Mouse (Mus musculus) neural tube, embryonic 13.5 days (tissue): ENCODE results near the gene Tsg101. TPM values are rescaled to one million over a fixed set of nuclear protein-coding genes. Genes with fewer than 3 reads are reported as not detected.

Experiments
- ATAC-seq: fragments of 200-750 bp; cut with Nextera tagmentation; 2 replicates; pipeline ENCODE4 v1.8.0; 2017; ENCODE audit warnings: low read depth, mild to moderate bottlenecking, moderate TSS enrichment, moderate library complexity
- H3K27ac ChIP-seq: fragments of 300-500 bp; sonication (generic); replicated peaks from 2 replicates; pipeline ENCODE4 v1.5.1; 2015; ENCODE audit warnings: moderate library complexity, mild to moderate bottlenecking, inconsistent platforms
- H3K27me3 ChIP-seq: fragments of 300-500 bp; sonication (generic); 2 replicates; pipeline ENCODE4 v1.6.1; 2015; ENCODE audit warnings: mild to moderate bottlenecking, inconsistent platforms
- H3K36me3 ChIP-seq: fragments of 300-500 bp; sonication (generic); 2 replicates; pipeline ENCODE4 v1.6.1; 2015; ENCODE audit warnings: mild to moderate bottlenecking, inconsistent platforms
- H3K4me1 ChIP-seq: fragments of 300-500 bp; sonication (generic); replicated peaks from 2 replicates; pipeline ENCODE4 v1.6.1; 2015; ENCODE audit warnings: inconsistent platforms
- H3K4me2 ChIP-seq: fragments of 300-500 bp; sonication (generic); 2 replicates; pipeline ENCODE4 v1.6.1; 2015; ENCODE audit warnings: inconsistent platforms, mild to moderate bottlenecking, moderate library complexity
- H3K4me3 ChIP-seq: fragments of 300-500 bp; sonication (generic); 2 replicates; pipeline ENCODE4 v1.5.1; 2015; ENCODE audit warnings: mild to moderate bottlenecking, inconsistent platforms
- H3K9ac ChIP-seq: fragments of 300-500 bp; sonication (generic); 2 replicates; pipeline ENCODE4 v1.6.1; 2015; ENCODE audit warnings: moderate library complexity, mild to moderate bottlenecking, inconsistent platforms
- H3K9me3 ChIP-seq: fragments of 300-500 bp; sonication (generic); 2 replicates; pipeline ENCODE4 v1.6.1; 2016; ENCODE audit warnings: inconsistent platforms
- WGBS: fragments of 180-500 bp; shearing (Covaris S2); methylation state at CpG from one replicate; pipeline ENCODE4 v1.1.7; 2015; 5-methylcytosine and 5-hydroxymethylcytosine counted together
- polyA plus RNA-seq: library from polyadenylated mRNA; unstranded; fragments of >200 nt; fragmentation: Nextera tagmentation; extraction: Ambion mirVana; gene quantifications from 2 replicates; pipeline ENCODE4 v1.2.1, GENCODE M21; 2015

Tsg101 gene
- polyA plus RNA-seq, 1 experiment from 2014 or later, result 384 TPM

DNA sequence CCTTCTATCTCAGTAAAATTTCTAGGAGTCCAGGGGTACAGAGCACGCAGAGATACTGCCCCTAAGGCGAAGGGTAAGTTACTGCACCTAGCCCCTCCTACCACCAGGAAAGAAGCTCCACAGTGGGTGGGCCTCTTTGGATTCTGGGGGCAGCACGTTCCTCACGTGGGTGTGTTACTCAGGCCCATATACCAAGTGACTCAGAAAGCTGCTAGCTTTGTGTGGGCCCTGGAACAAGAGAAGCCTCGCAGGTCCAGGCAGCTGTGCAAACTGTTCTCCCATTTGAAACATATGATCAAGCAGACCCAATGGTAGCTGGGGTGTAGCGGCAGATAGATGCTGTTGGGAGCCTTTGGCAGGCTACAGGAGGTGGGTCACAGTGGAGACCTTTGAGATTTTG lies 60.7 kb downstream of the Tsg101 start:
- no peaks in the 10 kb centered on the region for H3K27me3 ChIP-seq
- no peaks in the 10 kb centered on the region for H3K4me1 ChIP-seq
- H3K27ac ChIP-seq, result no peak overlapping the region
- 61% methylated on average over 6 of the region's 6 CpGs for WGBS
- ATAC-seq, result no peak
- peaks cover 22% of the 10 kb centered on the region for H3K36me3 ChIP-seq
- no peak overlapping the region for H3K4me3 ChIP-seq
- no peak overlapping the region for H3K9ac ChIP-seq
- H3K4me2 ChIP-seq, result no peak overlapping the region
- H3K9me3 ChIP-seq, result no peaks in the 10 kb centered on the region

- Histone ChIP-seq H3K4me2 (no peak overlapping the region), H3K9ac (no peak overlapping the region), H3K36me3 (peaks cover 38% of the 10 kb centered on the region), H3K4me1 (no peaks in the 10 kb centered on the region), H3K9me3 (no peaks in the 10 kb centered on the region), H3K27ac (no peak overlapping the region), H3K27me3 (no peaks in the 10 kb centered on the region), H3K4me3 (no peak overlapping the region)
- no peak for ATAC-seq
- 75% methylated on average over 9 of the region's 9 CpGs for WGBS
Observed at GRCm38 (mm10) chr7:46857436-46857835, 62.3 kb downstream of the Tsg101 start.

- 72% methylated on average over 7 of the region's 7 CpGs for WGBS
- no peak overlapping the region for H3K4me2 ChIP-seq
Observed at GRCm38 (mm10) chr7:46855866-46856560, 63.8 kb downstream of the Tsg101 start.

GRCm38 (mm10) chr7:46853365-46853764 lies 66.4 kb downstream of the Tsg101 start:
- peaks cover 72% of the 10 kb centered on the region for H3K36me3 ChIP-seq
- ATAC-seq, result no peak
- H3K4me2 ChIP-seq, result no peak overlapping the region
- no peak overlapping the region for H3K4me3 ChIP-seq
- no peaks in the 10 kb centered on the region for H3K9me3 ChIP-seq
- no peak overlapping the region for H3K27ac ChIP-seq
- H3K9ac ChIP-seq, result no peak overlapping the region
- no peaks in the 10 kb centered on the region for H3K27me3 ChIP-seq
- no peaks in the 10 kb centered on the region for H3K4me1 ChIP-seq
- 84% methylated on average over 9 of the region's 9 CpGs for WGBS

More at GRCm38 (mm10) chr7:46855866-46856560, 63.8 kb downstream of the Tsg101 start:
- H3K9me3 ChIP-seq, result no peaks in the 10 kb centered on the region
- H3K4me3 ChIP-seq, result no peak overlapping the region
- no peak overlapping the region for H3K27ac ChIP-seq
- no peak overlapping the region for H3K9ac ChIP-seq
- peaks cover 52% of the 10 kb centered on the region for H3K36me3 ChIP-seq
- no peaks in the 10 kb centered on the region for H3K4me1 ChIP-seq
- no peak for ATAC-seq
- no peaks in the 10 kb centered on the region for H3K27me3 ChIP-seq

- Histone ChIP-seq H3K27me3 (no peaks in the 10 kb centered on the region), H3K9me3 (no peaks in the 10 kb centered on the region), H3K4me3 (no peak overlapping the region), H3K4me1 (peaks cover under 1% of the 10 kb centered on the region; the same call in 1 of the 2 replicates), H3K4me2 (no peak overlapping the region), H3K9ac (no peak overlapping the region), H3K36me3 (peaks cover 72% of the 10 kb centered on the region), H3K27ac (no peak overlapping the region)
- 96% methylated on average over 1 of the region's 1 CpGs for WGBS
- ATAC-seq, result no peak
Observed at GRCm38 (mm10) chr7:46852666-46853065, 67.1 kb downstream of the Tsg101 start.

DNA sequence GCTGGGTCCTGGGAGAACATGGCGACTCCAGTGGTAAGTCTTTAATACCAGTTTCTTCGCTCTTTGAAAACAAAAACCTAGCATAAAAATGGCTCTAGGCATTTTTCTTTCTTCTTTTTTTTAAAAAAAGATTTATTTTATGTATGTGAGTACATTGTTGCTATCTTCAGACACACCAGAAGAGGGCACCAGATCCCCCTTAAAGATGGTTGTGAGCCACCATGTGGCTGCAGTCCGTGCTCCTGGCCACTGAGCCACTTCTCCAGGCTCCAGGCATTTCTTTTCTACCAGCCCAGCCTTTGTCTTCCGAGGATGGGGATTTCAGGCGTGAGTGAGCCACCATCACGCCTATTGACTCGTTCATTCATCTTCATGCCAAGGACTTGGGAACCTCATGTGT lies 68.7 kb downstream of the Tsg101 start:
- no peak overlapping the region for H3K27ac ChIP-seq
- H3K4me2 ChIP-seq, result no peak overlapping the region
- peaks cover 16% of the 10 kb centered on the region for H3K4me1 ChIP-seq
- no peaks in the 10 kb centered on the region for H3K9me3 ChIP-seq
- no peaks in the 10 kb centered on the region for H3K27me3 ChIP-seq
- peaks cover 69% of the 10 kb centered on the region for H3K36me3 ChIP-seq
- no peak overlapping the region for H3K9ac ChIP-seq
- H3K4me3 ChIP-seq, result no peak overlapping the region
- WGBS, result 52% methylated on average over 7 of the region's 7 CpGs
- ATAC-seq, result no peak

DNA sequence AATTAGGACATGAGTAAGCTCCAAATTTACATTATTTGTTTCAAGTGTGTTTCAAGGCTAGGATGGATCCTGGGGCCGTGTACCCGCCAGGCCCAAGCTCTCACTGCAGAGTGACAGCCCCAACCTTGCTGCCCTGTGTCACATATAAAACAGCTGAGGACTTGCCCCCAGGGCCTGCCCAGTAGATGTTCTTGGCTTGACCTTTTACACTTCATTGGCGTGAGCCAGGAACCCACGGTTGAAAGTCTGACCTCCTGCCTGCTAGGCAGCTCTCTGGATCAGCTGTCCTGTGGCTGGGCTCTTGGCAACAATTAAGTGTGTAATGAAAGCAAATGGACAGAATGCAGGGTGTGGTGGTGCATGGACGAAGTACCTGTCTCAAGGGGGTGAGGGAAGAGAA lies 70.5 kb downstream of the Tsg101 start:
- peaks cover 53% of the 10 kb centered on the region for H3K36me3 ChIP-seq
- ATAC-seq, result no peak
- no peak overlapping the region for H3K4me2 ChIP-seq
- H3K9me3 ChIP-seq, result no peaks in the 10 kb centered on the region
- 72% methylated on average over 5 of the region's 5 CpGs for WGBS
- H3K27me3 ChIP-seq, result no peaks in the 10 kb centered on the region
- H3K27ac ChIP-seq, result no peak overlapping the region
- H3K4me3 ChIP-seq, result no peak overlapping the region
- H3K9ac ChIP-seq, result no peak overlapping the region
- peaks cover 21% of the 10 kb centered on the region for H3K4me1 ChIP-seq

DNA sequence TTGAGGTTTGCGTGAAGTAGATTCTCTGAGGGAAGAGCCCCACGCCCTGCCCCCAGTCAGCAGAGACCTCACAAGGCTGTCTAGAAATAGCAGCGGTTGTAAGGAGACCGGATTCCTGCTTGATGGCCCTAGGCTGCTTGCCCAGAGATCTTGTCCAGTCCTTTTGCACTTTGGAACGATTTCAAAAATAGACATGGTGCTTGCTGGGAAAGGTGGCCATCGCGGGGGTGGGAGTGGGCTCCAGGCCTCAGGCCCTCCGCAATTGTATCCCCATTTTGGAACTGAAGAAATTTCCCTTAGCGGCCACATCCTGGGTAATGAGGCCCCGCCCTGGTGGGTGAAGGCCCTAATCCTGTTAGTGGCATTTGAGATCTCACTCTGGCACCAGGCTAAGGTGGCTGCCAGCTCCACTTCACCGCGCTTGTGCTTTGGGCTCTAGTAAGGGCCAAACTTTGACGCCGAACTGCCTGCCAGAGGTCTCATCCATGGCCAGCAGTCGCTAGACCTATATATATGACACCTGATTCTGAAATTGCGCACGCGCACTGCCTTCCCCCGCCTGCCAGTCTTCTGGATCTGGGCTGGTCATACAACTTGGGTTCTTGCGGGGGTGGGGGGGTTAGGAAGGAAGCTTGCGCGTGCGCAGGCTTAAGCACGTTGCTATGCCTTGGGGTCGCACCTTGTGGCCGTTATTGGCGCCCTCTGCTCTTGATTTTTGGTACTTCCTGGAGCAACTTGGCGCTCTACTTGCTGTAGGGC lies 73.1 kb downstream of the Tsg101 start:
- Histone ChIP-seq H3K9me3 (no peaks in the 10 kb centered on the region), H3K4me1 (peaks cover 21% of the 10 kb centered on the region), H3K4me2 (peak overlapping the region; percentile 97), H3K9ac (peak overlapping the region; percentile 90), H3K27ac (peak overlapping the region; percentile 87), H3K36me3 (peaks cover 26% of the 10 kb centered on the region), H3K27me3 (0 out of 2 replicates have a peak, but pooled peaks cover 3% of the 10 kb centered on the region), H3K4me3 (peak overlapping the region; percentile 79)
- WGBS, result 1% methylated on average over 28 of the region's 28 CpGs
- peak; percentile 54 for ATAC-seq

DNA sequence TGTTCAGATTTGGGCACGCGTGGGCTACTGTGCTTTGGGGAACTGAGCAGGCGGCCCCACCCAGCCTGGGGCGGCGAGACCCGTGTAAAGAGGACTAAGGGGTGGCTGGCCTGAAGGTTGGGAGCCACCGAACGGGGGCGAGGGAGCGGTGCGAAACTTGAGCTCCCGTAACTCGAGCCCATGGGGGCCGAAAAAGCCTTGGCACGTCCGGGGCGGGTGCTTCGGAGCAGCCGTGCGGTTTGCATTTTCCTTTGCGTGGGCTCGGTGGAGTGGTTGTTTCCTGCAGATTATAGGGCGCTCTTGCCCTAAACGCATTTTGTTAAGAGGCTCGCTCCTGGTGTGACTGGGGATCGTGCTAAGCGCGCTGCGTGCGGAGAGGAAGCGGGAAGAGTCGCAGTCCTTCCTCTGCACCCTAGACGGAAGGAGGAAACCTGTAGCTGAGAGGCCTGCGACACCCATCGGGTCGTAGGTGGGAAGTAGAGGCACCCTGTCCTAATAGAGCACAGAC lies 73.7 kb downstream of the Tsg101 start:
- peaks cover 21% of the 10 kb centered on the region for H3K4me1 ChIP-seq
- WGBS, result under 1% methylated on average over 36 of the region's 36 CpGs
- peaks cover 9% of the 10 kb centered on the region; the same call in 1 of the 2 replicates for H3K27me3 ChIP-seq
- H3K4me2 ChIP-seq, result peak overlapping the region; percentile 97
- peak overlapping the region; percentile 87 for H3K27ac ChIP-seq
- H3K9me3 ChIP-seq, result no peaks in the 10 kb centered on the region
- ATAC-seq, result no peak
- H3K4me3 ChIP-seq, result peak overlapping the region; percentile 79
- peak overlapping the region; percentile 90 for H3K9ac ChIP-seq
- peaks cover 20% of the 10 kb centered on the region for H3K36me3 ChIP-seq

DNA sequence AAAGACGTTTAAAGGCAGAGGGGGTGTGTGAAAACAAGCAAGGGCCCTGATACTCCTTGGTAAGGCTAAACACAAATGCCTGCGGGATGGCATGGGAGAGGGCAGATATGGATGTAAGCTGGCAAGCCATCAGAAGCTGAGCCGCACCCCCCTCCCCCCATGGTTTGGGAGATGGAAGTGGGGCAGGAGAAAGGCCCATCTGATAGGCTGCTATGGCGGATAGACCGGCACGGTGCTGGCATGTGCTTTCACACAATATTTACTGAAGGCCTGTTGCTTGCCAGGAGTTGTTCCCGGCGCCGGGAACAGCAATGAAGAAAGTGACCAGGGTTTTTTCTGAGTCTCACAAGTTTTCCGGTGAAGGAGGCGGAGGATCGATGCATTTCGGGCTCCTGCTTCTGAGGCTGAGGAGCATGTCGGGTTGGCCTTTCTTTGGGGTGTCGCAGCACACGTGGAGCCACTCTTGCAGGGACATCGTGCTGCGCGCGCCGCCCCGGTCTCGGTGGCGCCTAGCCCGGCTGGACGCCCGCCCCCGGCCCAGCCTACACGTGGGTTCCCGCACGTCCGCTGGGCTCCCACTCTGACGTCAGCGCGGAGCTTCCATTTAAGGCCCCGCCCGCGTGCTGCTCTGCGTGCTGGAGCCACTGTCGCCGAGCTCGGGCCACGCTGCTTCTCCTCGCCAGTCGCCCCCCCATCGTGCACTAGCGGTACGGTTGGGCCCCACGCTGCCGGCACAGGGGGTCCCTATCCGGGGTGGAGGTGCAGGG lies 74.4 kb downstream of the Tsg101 start:
- H3K9ac ChIP-seq, result peak overlapping the region; percentile 90
- under 1% methylated on average over 51 of the region's 51 CpGs for WGBS
- H3K27ac ChIP-seq, result peak overlapping the region; percentile 87
- H3K27me3 ChIP-seq, result peaks cover 14% of the 10 kb centered on the region; the same call in 1 of the 2 replicates
- peak overlapping the region; percentile 79 for H3K4me3 ChIP-seq
- peaks cover 21% of the 10 kb centered on the region for H3K4me1 ChIP-seq
- H3K4me2 ChIP-seq, result peak overlapping the region; percentile 97
- peak; percentile 89 for ATAC-seq
- peaks cover 15% of the 10 kb centered on the region for H3K36me3 ChIP-seq
- H3K9me3 ChIP-seq, result no peaks in the 10 kb centered on the region

DNA sequence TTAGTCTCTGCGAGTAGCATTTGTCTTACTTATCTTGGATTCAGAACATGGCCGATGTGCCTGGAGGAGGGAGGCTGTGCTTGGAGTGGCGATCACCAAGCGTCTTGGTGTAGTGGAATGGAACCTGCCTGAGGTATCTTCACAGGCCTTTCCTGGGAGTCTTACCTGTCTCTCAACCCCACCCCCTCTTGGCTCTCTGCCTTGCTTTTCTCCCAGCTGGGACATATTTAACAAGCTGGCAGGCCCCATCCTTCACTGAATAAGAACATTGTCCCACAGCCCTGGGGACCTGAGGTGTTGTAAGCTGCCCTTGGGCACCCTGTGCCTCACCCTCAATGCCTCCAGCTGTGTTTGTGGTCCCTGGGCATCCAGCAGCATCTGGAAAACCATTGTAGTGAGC lies 76.2 kb downstream of the Tsg101 start:
- H3K36me3 ChIP-seq, result no peaks in the 10 kb centered on the region
- peaks cover 19% of the 10 kb centered on the region for H3K27me3 ChIP-seq
- ATAC-seq, result no peak
- 95% methylated on average over 4 of the region's 4 CpGs for whole genome bisulfite sequencing
- no peak overlapping the region for H3K4me3 ChIP-seq
- no peak overlapping the region for H3K27ac ChIP-seq
- no peaks in the 10 kb centered on the region for H3K9me3 ChIP-seq
- no peak overlapping the region for H3K9ac ChIP-seq
- H3K4me1 ChIP-seq, result peaks cover 31% of the 10 kb centered on the region
- no peak overlapping the region for H3K4me2 ChIP-seq

DNA sequence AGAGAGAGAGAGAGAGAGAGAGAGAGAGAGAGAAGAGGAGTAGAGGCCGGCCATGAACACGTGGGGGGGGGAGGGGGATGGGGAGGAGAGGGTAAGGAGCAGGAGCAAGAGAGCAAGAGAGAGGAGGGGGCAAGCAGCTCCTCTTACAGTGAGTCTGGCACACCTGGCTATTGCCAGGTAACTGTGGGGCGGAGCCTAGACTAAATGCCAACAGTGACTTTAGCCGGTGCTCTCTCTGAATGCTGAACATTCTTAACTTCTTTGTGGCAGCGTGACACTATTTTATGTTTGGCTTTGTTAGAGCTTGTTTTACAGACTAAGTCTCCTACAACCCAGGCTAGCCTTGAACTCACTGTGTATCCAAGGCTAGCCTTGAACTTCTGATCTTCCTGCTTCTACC lies 77.5 kb downstream of the Tsg101 start:
- Histone ChIP-seq H3K9ac (no peak overlapping the region), H3K27ac (no peak overlapping the region), H3K4me2 (no peak overlapping the region), H3K27me3 (peaks cover 19% of the 10 kb centered on the region), H3K9me3 (no peaks in the 10 kb centered on the region), H3K36me3 (no peaks in the 10 kb centered on the region), H3K4me3 (no peak overlapping the region), H3K4me1 (peaks cover 35% of the 10 kb centered on the region)
- ATAC-seq, result no peak
- 33% methylated on average over 5 of the region's 5 CpGs for WGBS
